Mouse (Mus musculus) limb, embryonic 15.5 days (tissue): Measurements from ENCODE around the gene Gipr. TPM values are rescaled to one million over a fixed set of nuclear protein-coding genes. Genes with fewer than 3 reads are reported as not detected.
A peak's percentile ranks its signal among the peaks of the same experiment; 100 is the strongest.

Experiments
- ATAC-seq: fragments of 200-750 bp; cut with Nextera tagmentation; 2 replicates; pipeline ENCODE4 v1.8.0; 2017; ENCODE audit warnings: low read depth, moderate TSS enrichment; ENCODE audit not compliant: insufficient number of reproducible peaks, low FRiP score, low TSS enrichment
- H3K27ac ChIP-seq: fragments of 300-500 bp; sonication (generic); 2 replicates; pipeline ENCODE4 v1.5.1; 2015; ENCODE audit warnings: moderate library complexity, mild to moderate bottlenecking, inconsistent platforms
- H3K27me3 ChIP-seq: fragments of 300-500 bp; sonication (generic); 2 replicates; pipeline ENCODE4 v1.6.1; 2015; ENCODE audit warnings: inconsistent platforms
- H3K36me3 ChIP-seq: fragments of 300-500 bp; sonication (generic); 2 replicates; pipeline ENCODE4 v1.6.1; 2015; ENCODE audit warnings: inconsistent platforms
- H3K4me1 ChIP-seq: fragments of 300-500 bp; sonication (generic); 2 replicates; pipeline ENCODE4 v1.6.1; 2015; ENCODE audit warnings: inconsistent platforms
- H3K4me2 ChIP-seq: fragments of 300-500 bp; sonication (generic); 2 replicates; pipeline ENCODE4 v1.6.1; 2015; ENCODE audit warnings: mild to moderate bottlenecking, inconsistent platforms
- H3K4me3 ChIP-seq: fragments of 300-500 bp; sonication (generic); 2 replicates; pipeline ENCODE4 v1.5.1; 2015; ENCODE audit warnings: mild to moderate bottlenecking, inconsistent platforms
- H3K9ac ChIP-seq: fragments of 300-500 bp; sonication (generic); 2 replicates; pipeline ENCODE4 v1.6.1; 2015; ENCODE audit warnings: inconsistent platforms
- H3K9me3 ChIP-seq: fragments of 300-500 bp; sonication (generic); 2 replicates; pipeline ENCODE4 v1.6.1; 2016; ENCODE audit warnings: inconsistent platforms
- WGBS: fragments of 180-500 bp; shearing (Covaris S2); methylation state at CpG from one replicate; pipeline ENCODE4 v1.1.7; 2015; 5-methylcytosine and 5-hydroxymethylcytosine counted together
- polyA plus RNA-seq: library from polyadenylated mRNA; unstranded; fragments of >200 nt; fragmentation: Nextera tagmentation; extraction: Ambion mirVana; gene quantifications from 2 replicates; pipeline ENCODE4 v1.2.1, GENCODE M21; 2015

Gene Gipr
- polyA plus RNA-seq, result 1.0 and 1.2 TPM in 2 replicates

DNA sequence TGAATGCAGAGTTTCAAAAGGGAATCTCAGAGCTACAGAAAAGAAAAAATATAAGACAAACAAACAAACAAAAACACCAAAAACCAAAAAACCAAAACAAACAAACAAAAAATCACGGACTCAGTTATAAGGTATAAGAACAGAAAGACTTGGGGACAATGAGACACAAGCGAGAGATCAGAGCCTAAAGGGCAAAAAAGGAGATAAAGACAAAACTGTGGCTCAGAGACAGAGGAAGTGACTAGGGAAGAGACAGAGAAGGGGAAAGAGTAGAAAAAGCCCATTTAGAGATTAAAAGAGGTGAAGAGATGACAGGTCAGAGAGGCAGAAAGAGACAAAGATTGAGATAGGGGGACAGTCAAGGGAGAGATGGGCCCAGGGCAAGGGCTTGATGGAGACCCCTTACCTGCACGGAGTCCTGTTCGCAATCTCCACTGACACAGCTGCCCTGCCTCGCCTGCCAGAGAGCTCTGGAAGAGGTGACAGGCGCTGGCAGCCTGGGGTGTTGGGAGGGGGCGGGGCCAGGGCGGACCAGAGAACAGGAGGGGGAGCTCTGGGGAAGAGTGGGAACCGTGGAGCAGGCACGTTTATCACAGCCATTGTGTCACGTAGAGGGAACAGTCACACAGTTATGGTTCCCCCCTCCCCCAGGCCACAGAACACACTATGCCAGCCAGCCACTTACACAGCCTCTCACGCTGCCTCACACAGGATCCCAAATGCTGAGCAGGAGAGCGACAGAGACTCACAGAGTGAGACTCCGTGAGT, at the start of gene Gipr:
Gene Gipr (minus strand): TSS at position 472 of the 768 bp plus-strand sequence.
- WGBS, result 13% methylated on average over 14 of the region's 14 CpGs
- Histone ChIP-seq H3K4me3 (no peak within 1 kb of the TSS), H3K27ac (no peak within 1 kb of the TSS), H3K9ac (no peak within 1 kb of the TSS), H3K4me1 (peaks cover 23% of the 10 kb centered on the region), H3K9me3 (no peaks in the 10 kb centered on the region), H3K36me3 (no peaks in the 10 kb centered on the region), H3K4me2 (0 out of 2 replicates have a peak within 1 kb of the TSS, but pooled peaks have one; percentile 12), H3K27me3 (peaks cover 23% of the 10 kb centered on the region)
- no peak for ATAC-seq

DNA sequence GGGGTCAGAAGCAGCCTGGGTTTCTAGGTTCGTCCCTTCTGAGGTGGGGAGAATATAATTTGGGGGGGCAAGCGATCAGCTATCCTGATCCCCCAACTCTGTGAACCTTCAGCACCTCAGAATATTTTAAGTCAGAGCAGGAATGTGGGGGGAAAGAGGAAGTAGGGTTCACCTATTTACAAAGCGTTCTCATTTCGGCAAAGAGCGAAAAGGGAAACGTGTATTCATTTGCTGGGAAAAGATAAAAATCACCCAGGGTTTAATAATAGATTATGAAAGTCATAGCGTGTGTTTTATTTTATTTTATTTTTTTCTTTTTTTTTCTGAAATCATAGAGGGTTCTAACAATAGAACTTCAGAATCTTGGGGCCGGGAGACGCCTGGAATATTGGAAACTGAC, 49.0 kb upstream of the Gipr start:
- no peaks in the 10 kb centered on the region for H3K9me3 ChIP-seq
- H3K27ac ChIP-seq, result no peak overlapping the region
- H3K9ac ChIP-seq, result no peak overlapping the region
- H3K4me1 ChIP-seq, result peaks cover 39% of the 10 kb centered on the region
- H3K4me2 ChIP-seq, result no peak overlapping the region
- H3K36me3 ChIP-seq, result no peaks in the 10 kb centered on the region
- H3K4me3 ChIP-seq, result no peak overlapping the region
- H3K27me3 ChIP-seq, result no peaks in the 10 kb centered on the region
- WGBS, result 52% methylated on average over 9 of the region's 9 CpGs
- ATAC-seq, result no peak

DNA sequence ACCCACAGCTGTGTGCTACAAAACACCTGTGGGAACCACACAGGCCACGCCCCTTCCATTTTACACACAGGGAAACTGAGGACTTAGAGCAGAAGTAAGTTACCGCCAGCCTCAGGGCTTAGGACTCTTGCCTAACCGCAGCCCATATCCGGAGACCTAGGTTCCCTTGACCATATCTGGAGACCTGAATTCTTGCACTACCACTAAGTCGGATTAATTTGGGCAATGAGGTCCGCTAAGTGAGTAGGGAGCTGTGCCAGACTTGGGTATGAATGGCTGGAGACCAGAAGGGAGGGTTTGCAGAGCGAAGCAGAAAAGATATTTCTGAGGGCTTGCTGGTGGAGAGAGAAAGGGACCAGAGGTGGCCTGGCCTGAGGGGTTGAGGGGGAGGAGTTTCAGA, 48.4 kb upstream of the Gipr start:
- Histone ChIP-seq H3K9ac (no peak overlapping the region), H3K4me2 (no peak overlapping the region), H3K4me1 (peaks cover 39% of the 10 kb centered on the region), H3K27ac (no peak overlapping the region), H3K27me3 (no peaks in the 10 kb centered on the region), H3K4me3 (no peak overlapping the region), H3K9me3 (no peaks in the 10 kb centered on the region), H3K36me3 (no peaks in the 10 kb centered on the region)
- no peak for ATAC-seq
- WGBS, result 66% methylated on average over 7 of the region's 7 CpGs

DNA sequence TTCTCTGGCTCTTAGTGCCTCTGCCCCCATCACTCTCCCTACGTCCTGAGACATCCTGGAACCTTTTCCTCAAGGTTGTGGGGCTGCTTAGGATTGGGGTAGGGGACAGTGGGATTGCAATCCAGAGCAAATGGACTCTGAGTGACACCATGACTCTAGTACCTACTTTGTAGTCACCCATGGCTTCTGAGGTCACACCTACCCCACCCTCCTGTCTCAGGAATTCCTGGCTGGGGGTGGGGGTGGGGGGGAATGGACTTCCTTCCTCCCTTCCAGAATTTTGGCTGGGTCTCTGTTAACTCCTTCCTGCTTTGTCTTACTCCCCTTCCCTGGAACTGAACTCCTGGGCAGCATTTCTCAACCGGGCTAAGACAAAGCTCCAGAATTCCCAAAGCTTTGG, 47.5 kb upstream of the Gipr start:
- WGBS, result 55% methylated on average over 2 of the region's 2 CpGs
- no peak for ATAC-seq
- Histone ChIP-seq H3K9me3 (no peaks in the 10 kb centered on the region), H3K36me3 (no peaks in the 10 kb centered on the region), H3K27ac (no peak overlapping the region), H3K4me1 (peaks cover 38% of the 10 kb centered on the region), H3K4me3 (peak overlapping the region; percentile 50; the same call in 1 of the 2 replicates), H3K9ac (no peak overlapping the region), H3K27me3 (no peaks in the 10 kb centered on the region), H3K4me2 (no peak overlapping the region)

DNA sequence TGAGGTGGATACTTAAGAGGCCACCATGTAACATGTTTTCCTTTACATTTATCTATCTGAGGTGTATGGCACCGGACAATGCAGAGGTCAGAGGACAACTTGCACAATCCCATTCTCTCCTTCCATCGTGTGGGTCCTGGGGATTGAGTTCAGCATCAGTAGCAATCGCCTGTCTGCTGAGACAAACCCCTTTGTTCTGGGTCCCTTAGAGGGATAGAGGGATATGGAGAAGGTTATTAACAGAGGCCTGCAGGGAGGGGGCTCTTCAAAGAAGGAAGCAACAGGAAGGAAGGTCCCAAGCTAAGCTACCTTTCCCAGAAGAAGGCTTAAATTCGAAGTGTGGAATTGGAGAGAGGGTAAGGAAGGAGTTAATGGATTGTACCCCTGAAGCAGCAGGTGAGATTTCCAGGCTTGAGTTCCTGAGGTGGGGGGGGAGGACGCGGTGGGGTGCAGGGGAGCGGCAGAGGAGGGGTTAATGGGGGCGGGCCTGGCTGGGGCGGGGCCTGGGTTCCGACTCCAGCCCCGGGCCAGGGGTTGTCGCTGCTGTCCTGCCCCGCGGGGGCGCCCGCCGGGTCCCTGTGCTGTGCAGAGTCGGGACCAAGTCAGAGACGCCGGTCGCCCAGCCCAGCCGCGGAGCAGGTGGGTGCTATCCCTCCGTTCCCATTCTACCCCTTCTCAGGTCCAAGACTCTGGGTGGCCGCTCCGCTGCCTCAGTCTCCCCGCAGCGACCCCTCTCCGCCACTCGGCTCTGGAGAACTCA, 46.2 kb upstream of the Gipr start, which contains the start of gene Gpr4:
Gene Gpr4 (plus strand): TSS at position 543 of the 760 bp plus-strand sequence.
- Histone ChIP-seq H3K9ac (0 out of 2 replicates have a peak within 1 kb of the TSS, but pooled peaks have one; percentile 15), H3K27ac (no peak within 1 kb of the TSS), H3K27me3 (no peaks in the 10 kb centered on the region), H3K4me1 (peaks cover 29% of the 10 kb centered on the region), H3K36me3 (no peaks in the 10 kb centered on the region), H3K4me2 (peak within 1 kb of the TSS; percentile 80), H3K4me3 (peak within 1 kb of the TSS; percentile 50), H3K9me3 (no peaks in the 10 kb centered on the region)
- peak; percentile 27; the same call in 1 of the 2 replicates for ATAC-seq
- WGBS, result 2% methylated on average over 21 of the region's 30 CpGs

DNA sequence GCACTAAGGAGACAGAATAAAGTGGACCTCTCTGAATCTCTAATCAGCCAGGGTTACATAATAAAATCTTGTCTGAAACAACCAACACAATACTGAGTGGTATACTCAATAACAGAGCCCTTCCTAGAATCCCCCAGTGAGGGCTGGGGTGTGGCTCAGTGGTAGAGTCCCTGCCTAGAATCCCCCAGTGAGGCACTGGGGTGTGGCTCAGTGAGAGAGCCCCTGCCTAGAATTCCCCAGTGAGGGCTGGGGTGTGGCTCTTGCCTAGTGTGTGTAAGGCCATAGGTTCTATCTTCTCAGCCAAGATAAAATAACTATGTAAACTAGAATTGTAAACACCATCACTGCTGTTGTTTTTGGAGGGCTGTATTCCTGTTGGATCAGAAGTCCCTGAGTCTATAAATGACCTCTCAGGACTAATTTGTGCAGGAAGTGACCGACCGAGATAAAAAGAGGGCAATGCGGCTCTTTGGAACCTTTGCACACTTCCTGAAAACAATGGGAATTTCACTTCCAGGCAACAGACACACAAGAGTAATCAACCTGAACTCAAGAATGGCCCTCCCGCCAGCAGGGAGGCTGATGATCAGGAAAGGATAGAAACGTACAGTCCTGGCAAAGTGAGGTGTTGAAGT, 45.2 kb upstream of the Gipr start:
- H3K9me3 ChIP-seq, result no peaks in the 10 kb centered on the region
- H3K9ac ChIP-seq, result no peak overlapping the region
- H3K36me3 ChIP-seq, result no peaks in the 10 kb centered on the region
- H3K4me2 ChIP-seq, result no peak overlapping the region
- H3K4me3 ChIP-seq, result no peak overlapping the region
- no peak overlapping the region for H3K27ac ChIP-seq
- WGBS, result 58% methylated on average over 5 of the region's 5 CpGs
- no peaks in the 10 kb centered on the region for H3K27me3 ChIP-seq
- ATAC-seq, result no peak
- peaks cover 26% of the 10 kb centered on the region for H3K4me1 ChIP-seq

DNA sequence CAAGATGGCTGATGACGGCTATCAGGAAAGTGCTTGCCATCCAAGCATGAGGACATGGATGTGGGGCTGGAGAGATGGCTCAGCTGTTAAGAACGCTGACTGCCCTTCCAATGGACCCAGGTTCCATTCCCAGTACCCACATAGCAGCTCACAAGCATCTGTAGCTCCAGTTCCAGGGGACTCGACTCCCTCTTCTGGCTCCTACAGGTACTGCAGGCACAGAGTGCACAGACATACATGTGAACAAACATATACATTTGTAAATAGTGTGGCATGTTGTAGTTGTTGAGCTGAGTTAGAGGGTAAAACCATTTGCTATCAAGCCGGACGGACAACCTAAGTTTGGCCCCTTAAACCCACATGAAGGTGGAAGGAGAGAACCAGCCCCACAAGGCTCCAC, 44.1 kb upstream of the Gipr start:
- Histone ChIP-seq H3K4me1 (peaks cover 18% of the 10 kb centered on the region), H3K9me3 (no peaks in the 10 kb centered on the region), H3K27me3 (no peaks in the 10 kb centered on the region), H3K27ac (no peak overlapping the region), H3K36me3 (peaks cover 11% of the 10 kb centered on the region), H3K4me2 (no peak overlapping the region), H3K4me3 (no peak overlapping the region), H3K9ac (no peak overlapping the region)
- ATAC-seq, result no peak
- WGBS, result 92% methylated on average over 5 of the region's 5 CpGs

DNA sequence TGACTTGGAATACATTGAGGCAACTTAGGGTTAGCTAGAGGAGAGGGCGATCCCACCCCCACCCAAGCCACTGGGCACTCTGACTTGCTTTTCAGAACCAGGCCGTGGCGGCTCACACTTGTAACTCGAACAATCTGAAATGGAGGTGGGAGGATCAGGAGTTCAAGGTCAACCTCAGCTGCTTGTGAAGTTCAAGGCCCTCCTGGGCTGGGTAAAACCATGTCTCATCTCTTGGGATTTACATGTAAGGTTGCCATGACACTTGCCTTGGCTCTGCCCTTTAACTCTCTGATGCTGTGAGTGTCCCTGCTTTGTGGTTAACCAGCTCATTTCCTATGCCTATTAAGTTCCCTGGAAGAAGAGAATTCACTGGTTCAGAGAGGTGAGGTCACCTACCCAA, 43.6 kb upstream of the Gipr start:
- no peaks in the 10 kb centered on the region for H3K27me3 ChIP-seq
- H3K27ac ChIP-seq, result no peak overlapping the region
- WGBS, result 78% methylated on average over 4 of the region's 4 CpGs
- no peak overlapping the region for H3K9ac ChIP-seq
- H3K4me2 ChIP-seq, result no peak overlapping the region
- ATAC-seq, result no peak
- peaks cover 18% of the 10 kb centered on the region for H3K4me1 ChIP-seq
- H3K36me3 ChIP-seq, result peaks cover 15% of the 10 kb centered on the region
- no peaks in the 10 kb centered on the region for H3K9me3 ChIP-seq
- no peak overlapping the region for H3K4me3 ChIP-seq

DNA sequence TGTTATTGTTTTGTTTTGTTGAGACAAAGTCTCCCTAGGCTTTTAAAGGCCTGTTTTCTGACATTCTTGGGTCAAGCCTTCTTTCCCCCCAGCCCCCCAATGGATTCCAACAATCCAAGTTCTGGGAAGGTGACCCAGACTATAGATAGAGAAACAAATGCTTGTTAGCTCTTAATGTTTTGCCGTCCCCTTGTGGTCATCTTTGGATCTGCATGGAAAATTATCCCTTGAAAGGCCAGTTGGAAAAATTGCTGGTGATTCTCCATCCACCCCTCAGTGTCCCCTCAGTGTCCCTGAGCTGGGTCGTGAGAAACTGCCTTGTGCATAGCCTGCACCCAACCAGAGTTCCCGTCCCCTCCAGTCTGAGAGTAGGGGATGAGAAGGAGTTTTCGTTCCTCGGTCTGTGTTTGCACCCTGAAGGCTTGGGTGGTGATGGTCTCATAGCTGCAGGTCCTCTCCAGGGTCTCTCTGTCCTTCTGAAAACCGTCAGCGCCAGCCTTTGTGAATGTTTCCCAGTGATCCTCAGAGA, 43.1 kb upstream of the Gipr start:
- Histone ChIP-seq H3K9me3 (no peaks in the 10 kb centered on the region), H3K4me3 (no peak overlapping the region), H3K4me2 (no peak overlapping the region), H3K27me3 (no peaks in the 10 kb centered on the region), H3K36me3 (peaks cover 20% of the 10 kb centered on the region), H3K27ac (no peak overlapping the region), H3K4me1 (peaks cover 14% of the 10 kb centered on the region), H3K9ac (no peak overlapping the region)
- no peak for ATAC-seq
- WGBS, result 44% methylated on average over 7 of the region's 7 CpGs

DNA sequence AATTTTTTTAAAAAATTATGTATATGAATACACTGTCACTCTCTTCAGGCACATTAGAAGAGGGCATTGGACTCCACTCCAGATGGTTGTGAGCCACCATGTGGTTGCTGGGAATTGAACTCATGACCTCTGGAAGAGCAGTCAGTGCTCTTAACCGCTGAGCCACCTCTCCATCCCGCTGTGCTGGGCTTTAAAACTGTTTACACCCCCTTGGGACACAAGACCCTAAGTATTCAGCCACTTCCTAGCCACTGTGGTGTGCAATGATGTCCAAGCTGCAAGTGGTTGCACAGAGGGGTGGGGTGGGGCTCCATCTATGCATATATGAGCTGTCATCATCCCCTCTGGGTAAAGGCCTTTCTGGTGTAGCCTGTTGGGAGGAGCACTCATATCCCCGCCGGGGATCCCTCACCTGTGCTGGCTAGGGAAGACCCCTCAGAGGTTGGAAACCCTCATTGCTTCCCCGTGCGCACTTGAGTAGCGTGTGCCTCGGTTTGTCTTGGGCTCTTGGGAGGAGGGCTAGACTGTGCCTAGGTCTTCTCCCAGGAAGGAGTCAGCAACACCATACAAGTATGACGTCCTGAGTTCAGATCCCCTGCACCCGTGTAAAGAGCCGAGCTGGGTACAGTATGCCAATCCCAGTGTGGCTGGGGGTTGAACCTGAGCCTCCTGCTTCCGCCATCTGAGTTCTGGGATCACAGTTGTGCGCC, 42.4 kb upstream of the Gipr start:
- peaks cover 13% of the 10 kb centered on the region for H3K4me1 ChIP-seq
- no peak overlapping the region for H3K27ac ChIP-seq
- H3K9ac ChIP-seq, result no peak overlapping the region
- WGBS, result 83% methylated on average over 13 of the region's 13 CpGs
- no peak overlapping the region for H3K4me2 ChIP-seq
- ATAC-seq, result no peak
- H3K36me3 ChIP-seq, result peaks cover 25% of the 10 kb centered on the region
- H3K4me3 ChIP-seq, result no peak overlapping the region
- no peaks in the 10 kb centered on the region for H3K27me3 ChIP-seq
- H3K9me3 ChIP-seq, result no peaks in the 10 kb centered on the region

DNA sequence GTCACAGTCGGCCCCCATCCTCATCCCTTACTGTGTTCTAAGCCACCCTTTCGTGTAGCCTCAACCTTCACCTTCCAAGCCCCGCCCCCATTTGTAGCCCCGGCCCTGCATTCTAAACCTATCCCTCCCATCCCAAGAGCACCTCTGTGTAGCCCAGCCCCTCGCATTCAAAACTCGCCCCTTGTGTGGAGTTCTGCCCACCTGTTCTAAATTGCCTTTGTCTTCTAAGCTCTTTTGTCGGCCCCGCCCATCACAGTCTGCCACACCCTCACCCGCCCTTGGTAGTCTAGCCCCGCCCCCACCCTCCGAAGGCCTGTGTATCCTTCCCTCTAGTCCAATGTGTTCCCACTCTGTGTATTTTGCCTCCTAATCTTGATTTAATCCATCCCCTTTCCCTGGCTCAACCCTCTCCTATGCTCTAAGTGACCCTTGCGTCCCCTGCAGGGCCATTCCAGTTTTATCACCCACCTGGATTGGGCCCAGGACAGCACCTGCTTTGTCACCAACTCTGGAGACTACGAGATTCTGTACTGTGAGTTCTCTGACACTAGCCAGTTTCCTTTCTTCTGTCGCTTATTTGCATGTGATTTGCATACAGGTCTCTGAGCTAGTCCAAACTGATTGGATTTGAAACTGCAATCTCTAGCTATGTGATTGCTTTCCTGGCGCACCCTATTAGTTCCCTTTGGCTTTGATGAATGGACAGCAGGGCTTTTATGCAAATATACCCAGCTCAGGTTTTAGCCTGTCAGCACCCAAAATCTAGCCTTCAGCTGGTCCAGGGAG, 36.3 kb upstream of the Gipr start:
- H3K27ac ChIP-seq, result no peak overlapping the region
- no peaks in the 10 kb centered on the region for H3K9me3 ChIP-seq
- H3K4me2 ChIP-seq, result no peak overlapping the region
- H3K36me3 ChIP-seq, result peaks cover 60% of the 10 kb centered on the region
- no peak for ATAC-seq
- no peak overlapping the region for H3K4me3 ChIP-seq
- H3K4me1 ChIP-seq, result no peaks in the 10 kb centered on the region
- 59% methylated on average over 15 of the region's 15 CpGs for WGBS
- no peaks in the 10 kb centered on the region for H3K27me3 ChIP-seq
- no peak overlapping the region for H3K9ac ChIP-seq
